Mouse (Mus musculus) frontal cortex, adult 2 months (tissue): ENCODE measurements at regions not wholly inside any gene's neighbourhood (a gene's known extent, or its start where the extent isn't known, plus 50 kb on each side); places are given as distances from the start of the nearest gene placed in this dataset.

ENCODE experiments used
- DNase-seq, 2 experiments: peaks; one replicate each; pipeline ENCODE4 v3.0.0; 2022; ENCODE audit warnings: low spot score in 1 of 2; ENCODE audit errors: extremely low spot score in 1 of 2

DNA sequence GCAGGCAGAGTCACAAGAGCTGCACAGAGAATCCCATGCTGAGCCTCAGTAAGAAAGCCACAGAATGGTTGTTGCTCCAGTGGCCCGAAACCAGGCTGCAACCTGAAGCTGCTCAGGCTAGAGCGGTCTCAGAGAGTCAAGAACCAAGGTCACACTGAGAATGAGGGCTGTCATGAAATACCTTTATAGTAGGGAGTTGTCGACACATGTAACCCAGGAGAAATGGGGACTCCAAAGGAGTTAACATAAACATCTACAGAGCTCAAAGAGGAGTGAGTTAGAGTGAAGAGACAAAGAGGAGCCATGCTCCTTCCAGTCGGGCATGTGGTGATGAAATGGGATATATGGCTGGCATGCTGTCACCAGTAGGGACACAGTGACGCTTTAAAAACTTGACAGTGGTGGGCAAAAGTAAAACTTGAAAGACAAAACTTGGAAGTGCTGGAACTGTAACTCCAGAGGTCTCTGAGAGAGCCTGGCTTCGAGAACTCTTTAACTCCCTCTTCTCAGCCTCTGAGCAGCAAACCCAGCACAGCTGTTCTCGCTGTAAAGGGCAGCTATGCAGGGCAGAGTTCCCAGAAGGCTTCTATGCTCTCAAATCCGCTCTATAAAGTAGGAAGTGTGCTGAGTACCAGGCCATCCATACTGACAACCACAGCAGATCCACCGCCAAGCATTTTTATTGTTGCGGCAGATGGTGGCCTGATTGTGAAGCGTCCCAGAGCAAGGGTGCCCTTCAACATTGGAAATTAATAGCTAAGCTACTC is 52.9 kb upstream of the Pthlh start:
- no peak for DNase-seq

- no peak for DNase-seq
These were observed 52.2 kb upstream of the Pthlh start for GRCm38 (mm10) chr6:147316140-147316539.

DNA sequence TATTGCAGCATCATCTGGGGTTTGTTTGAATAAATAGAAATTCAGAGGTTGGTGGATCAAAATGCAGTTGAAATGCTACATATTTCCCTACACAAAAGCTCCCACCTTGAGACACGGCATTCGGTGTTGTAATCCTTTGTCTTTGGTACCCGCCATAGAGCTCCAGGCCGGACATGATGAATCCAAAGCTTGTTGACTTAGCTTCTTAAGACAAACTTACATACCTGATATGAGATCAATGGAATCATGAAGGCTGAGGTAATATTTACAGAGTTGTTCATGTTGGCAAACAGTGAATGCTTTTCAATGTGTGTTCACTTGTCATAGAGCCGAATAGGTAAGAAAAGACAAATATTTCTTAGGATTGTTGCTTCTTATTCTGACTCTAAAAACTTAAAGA is 51.2 kb upstream of the Pthlh start:
- DNase-seq, result no peak
